Mouse (Mus musculus): ENCODE results near the gene Ppp1r26.
"Not testable (repeated sequence)": the region's sequence is repeated elsewhere in the genome, so short reads cannot be mapped to it uniquely, and the experiment has no call there.

The Ppp1r26 gene

GRCm38 (mm10) chr2:28445082-28445481 lies 1.5 kb upstream of the Ppp1r26 start:
- no peak for DNase-seq (ENCODE audit: low read depth, low spot score)

DNA sequence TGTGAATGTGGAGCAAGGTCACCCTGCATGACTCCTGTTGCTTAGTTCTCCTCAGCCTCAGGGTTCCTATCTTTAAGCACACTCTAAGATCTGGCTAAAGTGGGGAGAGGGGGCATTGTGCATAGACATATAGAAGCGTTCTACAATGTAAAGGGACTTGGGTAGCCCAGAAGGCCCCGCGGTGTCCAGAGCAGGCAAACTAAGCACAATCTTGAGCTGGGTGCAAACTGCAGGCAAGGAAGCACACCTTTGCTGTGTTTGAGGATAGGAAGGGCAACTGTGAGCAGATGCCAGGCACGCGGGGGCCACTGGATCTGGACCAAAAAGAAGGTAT lies 452 bp upstream of the Ppp1r26 start:
- DNase-seq (ENCODE audit: low read depth, low spot score), result no peak

- DNase-seq (ENCODE audit: low read depth, low spot score), result no peak
Measured at GRCm38 (mm10) chr2:28447315-28447670, 693 bp downstream of the Ppp1r26 start.

- DNase-seq (ENCODE audit: low read depth, low spot score), result no peak
Measured at GRCm38 (mm10) chr2:28451663-28452062, 5.1 kb downstream of the Ppp1r26 start.

GRCm38 (mm10) chr2:28453539-28453938 lies 6.9 kb downstream of the Ppp1r26 start:
- no peak for DNase-seq (ENCODE audit: low read depth, low spot score)

DNA sequence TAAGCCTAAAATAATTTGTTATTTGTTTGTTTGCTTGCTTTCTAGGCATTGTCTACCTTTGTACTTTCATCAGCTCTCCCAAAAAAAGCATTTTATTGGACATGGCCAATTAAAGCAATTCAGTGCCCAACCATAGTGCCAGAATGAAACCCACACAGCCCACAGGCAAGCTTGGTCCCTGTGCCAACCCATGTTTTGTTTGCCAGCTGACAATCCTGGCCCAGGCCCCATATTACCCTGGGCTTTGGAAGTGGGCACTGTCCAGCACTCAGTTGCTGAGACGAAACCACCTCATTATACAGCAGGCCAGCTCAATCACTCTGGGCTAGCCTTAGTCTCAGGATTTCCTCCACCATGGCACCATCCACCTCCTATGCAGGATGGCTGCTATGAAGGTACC lies 10.0 kb downstream of the Ppp1r26 start:
- DNase-seq (ENCODE audit: low read depth, low spot score), result no peak

- peak; percentile 87 for DNase-seq (ENCODE audit: low read depth, low spot score)
Measured at GRCm38 (mm10) chr2:28463919-28464318, 17.3 kb downstream of the Ppp1r26 start.

DNA sequence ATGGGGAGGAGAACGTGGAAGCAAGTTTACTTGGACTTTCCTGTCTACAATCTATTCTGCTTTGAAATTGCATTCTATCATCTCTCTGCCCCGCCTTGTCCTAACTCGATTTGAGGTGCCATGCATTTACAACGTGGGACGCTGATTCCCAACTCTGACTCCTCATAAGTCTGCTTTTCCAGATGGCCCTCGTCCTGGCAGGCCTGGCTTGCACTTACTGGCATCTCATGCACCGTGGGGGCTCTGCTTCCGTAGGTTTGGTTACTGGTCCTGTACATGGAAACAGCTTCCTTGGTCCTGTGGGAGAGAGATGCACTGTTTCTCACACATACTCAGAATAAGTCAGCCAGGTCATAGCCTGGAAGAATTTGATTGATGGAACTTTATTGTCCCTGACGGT lies 18.3 kb downstream of the Ppp1r26 start:
- DNase-seq (ENCODE audit: low read depth, low spot score), result no peak

- DNase-seq (ENCODE audit: low read depth, low spot score), result peak; percentile 85
Measured at GRCm38 (mm10) chr2:28465836-28466518, 19.4 kb downstream of the Ppp1r26 start, which contains the start of gene 1700007K13Rik. Gene 1700007K13Rik (minus strand): TSS chr2:28466332.

DNA sequence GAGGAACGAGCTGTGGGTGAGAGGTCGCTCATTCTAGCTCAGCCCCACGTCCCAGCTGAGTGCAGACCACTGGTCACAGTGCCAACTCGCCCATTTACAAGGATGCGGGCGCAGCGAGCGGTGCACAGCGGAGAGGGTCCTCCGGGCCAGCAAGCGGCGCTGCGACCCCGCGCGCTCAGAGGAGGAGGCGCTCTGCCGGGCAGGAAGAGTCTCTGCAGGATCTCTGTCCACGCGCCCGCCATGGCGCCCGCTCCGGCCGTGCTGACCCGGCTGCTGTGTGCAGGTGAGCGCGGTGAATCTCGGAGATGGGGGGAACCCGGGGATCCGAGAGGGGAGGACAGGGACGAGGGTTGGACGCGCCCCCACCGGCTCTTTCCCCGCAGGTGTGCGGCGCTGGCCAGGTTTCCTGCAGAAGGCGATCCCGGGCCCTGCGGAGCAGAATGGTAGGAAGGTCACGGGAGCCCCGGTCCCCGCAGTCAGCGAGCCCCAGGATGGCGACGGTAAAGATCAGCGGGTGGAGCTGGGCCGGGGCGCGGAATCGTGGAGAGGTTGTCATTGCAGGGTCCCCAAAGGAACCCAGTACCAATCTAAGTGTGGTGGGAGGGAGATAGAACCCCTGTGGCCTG lies 21.4 kb downstream of the Ppp1r26 start, which contains the start of gene Mrps2:
Mrps2 (plus strand) TSS at position 207 of the 626 bp plus-strand sequence.
- DNase-seq (ENCODE audit: low read depth, low spot score), result peak; percentile 90

- no peak for DNase-seq (ENCODE audit: low read depth, low spot score)
Measured at GRCm38 (mm10) chr2:28468486-28469225, 22.1 kb downstream of the Ppp1r26 start.

GRCm38 (mm10) chr2:28469461-28469860 lies 22.9 kb downstream of the Ppp1r26 start:
- no peak for DNase-seq (ENCODE audit: low read depth, low spot score)

- DNase-seq (ENCODE audit: low read depth, low spot score), result no peak
Measured at GRCm38 (mm10) chr2:28470591-28470990, 24.0 kb downstream of the Ppp1r26 start.

DNA sequence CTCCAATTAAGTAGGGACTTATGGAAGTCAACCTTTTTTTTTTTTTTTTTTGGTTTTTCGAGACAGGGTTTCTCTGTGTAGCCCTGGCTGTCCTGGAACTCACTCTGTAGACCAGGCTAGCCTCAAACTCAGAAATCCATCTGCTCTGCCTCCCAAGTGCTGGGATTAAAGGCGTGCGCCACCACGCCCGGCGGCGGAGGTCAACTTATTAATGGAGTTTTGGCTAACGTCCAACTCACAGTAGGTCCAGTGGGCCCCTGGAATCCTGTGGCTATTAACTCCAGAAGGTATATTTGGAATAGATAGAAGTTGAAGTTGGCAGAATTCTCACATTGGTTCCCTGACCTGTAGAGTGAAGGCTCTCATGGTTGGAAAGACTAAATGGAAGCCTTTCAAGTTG lies 25.4 kb downstream of the Ppp1r26 start:
- not testable (repeated sequence) for DNase-seq (ENCODE audit: low read depth, low spot score)

DNA sequence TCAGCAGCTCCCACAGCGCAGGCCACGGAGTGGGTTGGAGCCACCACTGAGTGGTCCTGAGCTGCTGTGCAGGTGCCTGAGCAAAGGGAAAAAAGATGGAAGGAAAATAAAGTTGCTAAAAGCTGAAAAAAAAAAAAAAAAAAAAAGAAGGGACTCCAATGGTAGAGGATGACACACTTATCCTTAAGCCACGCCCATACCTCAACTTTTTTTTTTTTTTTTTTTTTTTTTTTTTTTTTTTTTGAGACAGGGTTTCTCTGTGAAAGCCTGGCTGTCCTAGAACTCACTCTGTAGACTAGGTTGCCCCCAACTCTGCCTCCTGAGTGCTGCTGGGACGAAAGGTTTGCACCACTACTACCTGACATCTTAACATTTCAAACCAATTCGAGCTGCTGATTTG lies 31.4 kb downstream of the Ppp1r26 start:
- not testable (repeated sequence) for DNase-seq (ENCODE audit: low read depth, low spot score)

GRCm38 (mm10) chr2:28479208-28480204 lies 32.9 kb downstream of the Ppp1r26 start:
- no peak for DNase-seq (ENCODE audit: low read depth, low spot score)

DNA sequence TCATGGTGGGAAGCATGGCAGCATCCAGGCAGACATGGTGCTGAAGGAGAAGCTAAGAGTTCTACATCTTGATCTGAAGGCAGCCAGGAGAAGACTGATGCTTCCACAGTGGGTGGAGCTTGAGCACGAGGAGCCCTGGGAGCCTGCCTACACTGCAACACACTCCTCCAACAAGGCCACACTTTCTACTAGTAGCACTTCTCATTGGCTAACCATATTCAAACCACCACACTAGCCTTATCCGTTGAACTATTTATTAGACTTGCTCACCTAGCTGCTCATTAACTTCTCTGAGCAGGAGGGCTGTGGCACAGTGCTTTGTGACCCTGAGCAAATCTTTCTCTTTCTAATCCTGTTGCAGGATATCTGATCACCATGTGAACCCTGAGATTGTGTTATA lies 37.3 kb downstream of the Ppp1r26 start:
- no peak for DNase-seq (ENCODE audit: low read depth, low spot score)

DNA sequence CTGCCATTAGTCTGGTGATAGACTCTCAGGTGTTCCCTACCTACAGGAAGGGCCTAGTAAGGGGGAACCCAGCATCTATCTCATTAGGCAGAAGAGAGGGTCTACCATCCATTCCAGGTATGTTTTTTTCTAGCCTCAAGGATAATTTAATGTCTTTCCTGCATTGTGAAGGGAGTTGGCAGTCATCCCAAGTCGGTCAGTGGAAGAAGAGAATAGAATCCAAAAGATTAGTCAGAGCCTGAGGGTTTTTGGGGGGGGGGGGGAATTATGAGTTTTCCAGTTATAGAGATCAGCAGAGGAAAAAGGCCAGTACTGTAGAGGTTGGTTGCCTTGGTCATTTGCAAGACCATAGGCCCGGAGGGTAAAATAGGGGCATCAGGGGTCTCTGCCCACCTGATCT lies 47.9 kb downstream of the Ppp1r26 start:
- no peak for DNase-seq (ENCODE audit: low read depth, low spot score)

GRCm38 (mm10) chr2:28495207-28495756 lies 48.7 kb downstream of the Ppp1r26 start:
- DNase-seq (ENCODE audit: low read depth, low spot score), result peak; percentile 29

GRCm38 (mm10) chr2:28495801-28496595 lies 49.4 kb downstream of the Ppp1r26 start:
- no peak for DNase-seq (ENCODE audit: low read depth, low spot score)
